Mouse (Mus musculus) hindbrain, embryonic 15.5 days (tissue): ENCODE measurements around the gene Spock2. TPM values are rescaled to one million over a fixed set of nuclear protein-coding genes. Genes with fewer than 3 reads are reported as not detected.

Source experiments
- ATAC-seq: fragments of 200-750 bp; cut with Nextera tagmentation; 2 replicates; pipeline ENCODE4 v1.8.0; 2017; ENCODE audit warnings: low read depth, moderate number of reproducible peaks, moderate TSS enrichment; ENCODE audit not compliant: low FRiP score
- H3K27ac ChIP-seq: fragments of 300-500 bp; sonication (generic); replicated peaks from 2 replicates; pipeline ENCODE4 v1.5.1; 2015; ENCODE audit warnings: mild to moderate bottlenecking, inconsistent platforms
- H3K27me3 ChIP-seq: fragments of 300-500 bp; sonication (generic); 2 replicates; pipeline ENCODE4 v1.6.1; 2015; ENCODE audit warnings: control low read depth, inconsistent platforms
- H3K36me3 ChIP-seq: fragments of 300-500 bp; sonication (generic); 2 replicates; pipeline ENCODE4 v1.6.1; 2015; ENCODE audit warnings: control low read depth, inconsistent platforms
- H3K4me1 ChIP-seq: fragments of 300-500 bp; sonication (generic); replicated peaks from 2 replicates; pipeline ENCODE4 v1.6.1; 2015; ENCODE audit warnings: control low read depth, inconsistent platforms
- H3K4me2 ChIP-seq: fragments of 300-500 bp; sonication (generic); 2 replicates; pipeline ENCODE4 v1.6.1; 2015; ENCODE audit warnings: moderate library complexity, mild to moderate bottlenecking, inconsistent platforms
- H3K4me3 ChIP-seq: fragments of 300-500 bp; sonication (generic); 2 replicates; pipeline ENCODE4 v1.5.1; 2015; ENCODE audit warnings: mild to moderate bottlenecking, inconsistent platforms
- H3K9ac ChIP-seq: fragments of 300-500 bp; sonication (generic); 2 replicates; pipeline ENCODE4 v1.6.1; 2015; ENCODE audit warnings: inconsistent platforms
- H3K9me3 ChIP-seq: fragments of 300-500 bp; sonication (generic); 2 replicates; pipeline ENCODE4 v1.6.1; 2016; ENCODE audit warnings: control low read depth, inconsistent platforms
- WGBS: fragments of 180-500 bp; shearing (Covaris S2); methylation state at CpG from one replicate; pipeline ENCODE4 v1.1.7; 2015; 5-methylcytosine and 5-hydroxymethylcytosine counted together
- polyA plus RNA-seq: library from polyadenylated mRNA; unstranded; fragments of >200 nt; fragmentation: Nextera tagmentation; extraction: Ambion mirVana; gene quantifications from 2 replicates; pipeline ENCODE4 v1.2.1, GENCODE M21; 2015

Spock2 gene
- 106 and 113 TPM in 2 replicates for polyA plus RNA-seq

- peak within 1 kb of the TSS; percentile 89 for H3K4me2 ChIP-seq
- WGBS = under 1% methylated on average over 22 of the region's 22 CpGs
- H3K27ac ChIP-seq = peak within 1 kb of the TSS; percentile 96
- peak within 1 kb of the TSS; percentile 81 for H3K9ac ChIP-seq
- no peaks in the 10 kb centered on the region for H3K36me3 ChIP-seq
- peaks cover 43% of the 10 kb centered on the region for H3K4me1 ChIP-seq
- H3K27me3 ChIP-seq = no peaks in the 10 kb centered on the region
- no peaks in the 10 kb centered on the region for H3K9me3 ChIP-seq
- H3K4me3 ChIP-seq = peak within 1 kb of the TSS; percentile 88
- peak; percentile 85 for ATAC-seq
Measured at GRCm38 (mm10) chr10:60106146-60106530, at the start of gene Spock2. Gene Spock2, plus strand, starts transcription at chr10:60106219.

GRCm38 (mm10) chr10:60062173-60062572 lies 43.8 kb upstream of the Spock2 start:
- no peaks in the 10 kb centered on the region for H3K27me3 ChIP-seq
- H3K9ac ChIP-seq = no peak overlapping the region
- 0 out of 2 replicates have a peak, but pooled peaks cover 4% of the 10 kb centered on the region for H3K9me3 ChIP-seq
- no peaks in the 10 kb centered on the region for H3K4me1 ChIP-seq
- no peak overlapping the region for H3K4me2 ChIP-seq
- 85% methylated on average over 5 of the region's 5 CpGs for WGBS
- H3K36me3 ChIP-seq = 0 out of 2 replicates have a peak, but pooled peaks cover 5% of the 10 kb centered on the region
- no peak overlapping the region for H3K4me3 ChIP-seq
- no peak overlapping the region for H3K27ac ChIP-seq
- no peak for ATAC-seq

- H3K9ac ChIP-seq = no peak overlapping the region
- H3K4me3 ChIP-seq = no peak overlapping the region
- no peak overlapping the region for H3K27ac ChIP-seq
- 0 out of 2 replicates have a peak, but pooled peaks cover 3% of the 10 kb centered on the region for H3K36me3 ChIP-seq
- H3K4me2 ChIP-seq = no peak overlapping the region
- no peaks in the 10 kb centered on the region for H3K9me3 ChIP-seq
- no peaks in the 10 kb centered on the region for H3K27me3 ChIP-seq
- ATAC-seq = no peak
- 45% methylated on average over 5 of the region's 5 CpGs for WGBS
- H3K4me1 ChIP-seq = no peaks in the 10 kb centered on the region
Measured at GRCm38 (mm10) chr10:60062931-60063330, 43.1 kb upstream of the Spock2 start.

DNA sequence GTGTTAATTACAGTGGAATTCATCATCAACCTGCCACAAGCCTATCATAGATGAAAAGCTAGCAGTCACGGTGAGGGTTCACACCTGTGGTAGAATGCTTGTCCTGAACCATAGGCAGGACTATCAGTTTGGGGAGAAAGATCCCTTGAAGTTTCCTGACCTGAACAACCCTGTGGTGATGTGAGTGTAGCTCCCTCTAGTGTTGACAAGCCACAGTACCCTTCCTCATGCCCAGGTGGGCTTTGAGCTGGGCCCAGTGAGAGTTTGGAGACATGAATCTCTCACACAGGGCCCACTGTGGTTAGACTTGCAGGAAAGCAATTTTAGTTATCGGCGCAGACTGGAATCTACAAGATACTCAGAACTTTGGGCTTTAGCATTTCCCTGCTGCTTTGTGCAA lies 39.5 kb upstream of the Spock2 start:
- Histone ChIP-seq H3K4me1 (peaks cover 4% of the 10 kb centered on the region; the same call in 1 of the 2 replicates), H3K36me3 (0 out of 2 replicates have a peak, but pooled peaks cover 3% of the 10 kb centered on the region), H3K4me3 (no peak overlapping the region), H3K9ac (no peak overlapping the region), H3K27ac (no peak overlapping the region), H3K9me3 (no peaks in the 10 kb centered on the region), H3K27me3 (no peaks in the 10 kb centered on the region), H3K4me2 (no peak overlapping the region)
- ATAC-seq = no peak; the same call in 1 of the 2 replicates
- WGBS = 80% methylated on average over 3 of the region's 3 CpGs

DNA sequence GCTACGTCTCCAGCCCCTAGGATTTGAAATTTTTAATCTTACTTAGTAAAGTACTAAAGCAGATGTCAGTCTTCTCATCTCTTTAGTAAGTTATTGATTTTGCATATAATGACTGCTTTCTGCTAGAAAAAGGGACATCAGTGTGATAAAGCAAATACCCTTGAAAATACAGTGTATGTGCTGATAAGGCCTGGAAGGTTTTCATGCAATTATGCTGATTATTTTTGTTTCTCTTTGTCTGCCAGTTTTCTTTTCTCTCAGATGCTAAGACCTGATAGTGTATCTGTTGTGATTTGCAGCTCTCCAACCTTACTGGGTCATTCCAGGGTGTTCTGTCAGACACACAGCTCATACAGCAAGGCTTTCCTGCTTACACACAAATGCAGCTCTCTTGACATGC lies 30.9 kb upstream of the Spock2 start:
- no peaks in the 10 kb centered on the region for H3K9me3 ChIP-seq
- WGBS = 82% methylated on average over 1 of the region's 1 CpGs

DNA sequence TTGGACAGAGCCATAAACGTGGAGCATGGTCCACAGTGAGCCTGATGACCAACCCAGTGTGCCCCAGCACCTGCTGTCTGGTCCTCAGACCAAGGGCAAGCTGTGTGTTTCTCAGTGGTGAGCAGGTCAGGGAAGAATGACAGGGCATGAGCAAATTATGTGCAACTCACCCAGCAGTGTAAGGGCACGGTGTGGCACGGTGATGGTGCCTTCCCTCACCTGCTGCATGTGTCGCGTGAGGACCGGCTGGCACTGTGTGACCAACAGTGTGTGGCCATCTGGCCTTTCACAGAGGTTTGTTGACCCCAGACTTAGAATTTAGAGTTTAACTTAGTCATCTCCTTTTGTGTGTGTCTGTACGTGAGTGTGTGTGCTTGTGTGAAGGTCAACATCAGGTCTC lies 28.8 kb upstream of the Spock2 start:
- Histone ChIP-seq H3K9me3 (no peaks in the 10 kb centered on the region), H3K36me3 (no peaks in the 10 kb centered on the region), H3K27ac (no peak overlapping the region), H3K4me3 (no peak overlapping the region), H3K27me3 (no peaks in the 10 kb centered on the region), H3K9ac (no peak overlapping the region), H3K4me1 (peaks cover 35% of the 10 kb centered on the region), H3K4me2 (no peak overlapping the region)
- 94% methylated on average over 7 of the region's 7 CpGs for WGBS
- ATAC-seq = no peak

More for the DNA sequence above, 30.9 kb upstream of the Spock2 start:
- no peak overlapping the region for H3K27ac ChIP-seq
- no peaks in the 10 kb centered on the region for H3K27me3 ChIP-seq
- no peaks in the 10 kb centered on the region for H3K36me3 ChIP-seq
- no peak overlapping the region for H3K4me3 ChIP-seq
- H3K9ac ChIP-seq = no peak overlapping the region
- H3K4me2 ChIP-seq = no peak overlapping the region
- peaks cover 16% of the 10 kb centered on the region for H3K4me1 ChIP-seq
- no peak for ATAC-seq

GRCm38 (mm10) chr10:60077736-60078560 lies 28.1 kb upstream of the Spock2 start:
- Histone ChIP-seq H3K9ac (no peak overlapping the region), H3K4me2 (no peak overlapping the region), H3K27me3 (no peaks in the 10 kb centered on the region), H3K4me3 (no peak overlapping the region), H3K4me1 (peaks cover 36% of the 10 kb centered on the region), H3K36me3 (no peaks in the 10 kb centered on the region), H3K27ac (peak overlapping the region; percentile 53), H3K9me3 (no peaks in the 10 kb centered on the region)
- ATAC-seq = no peak
- 67% methylated on average over 18 of the region's 18 CpGs for WGBS

DNA sequence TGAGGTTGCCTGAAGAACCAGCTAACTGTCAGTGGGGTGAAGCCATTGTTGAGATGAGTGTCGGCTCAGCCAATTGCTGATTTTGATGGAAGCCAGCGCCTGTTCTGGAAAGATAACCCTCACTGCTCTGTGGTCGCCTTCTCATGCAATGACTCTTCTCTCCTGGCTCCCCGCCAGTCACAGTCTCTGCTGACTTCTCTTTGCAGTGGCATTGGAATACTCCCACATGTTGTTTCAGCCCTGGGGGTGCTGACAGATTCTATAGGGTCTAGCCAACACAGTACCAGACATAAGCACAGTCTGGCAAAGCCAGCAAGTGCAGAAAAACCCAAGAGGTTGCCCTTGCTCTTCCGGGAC lies 27.5 kb upstream of the Spock2 start:
- Histone ChIP-seq H3K36me3 (no peaks in the 10 kb centered on the region), H3K4me1 (peaks cover 36% of the 10 kb centered on the region), H3K4me3 (no peak overlapping the region), H3K27me3 (no peaks in the 10 kb centered on the region), H3K4me2 (no peak overlapping the region), H3K9me3 (no peaks in the 10 kb centered on the region), H3K9ac (no peak overlapping the region), H3K27ac (peak overlapping the region; percentile 53)
- 0 out of 2 replicates have a peak, but pooled peaks have one; percentile 41 for ATAC-seq
- WGBS = 60% methylated on average over 5 of the region's 5 CpGs

- Histone ChIP-seq H3K36me3 (no peaks in the 10 kb centered on the region), H3K9ac (no peak overlapping the region), H3K9me3 (no peaks in the 10 kb centered on the region), H3K27ac (no peak overlapping the region; the same call in none of the 2 replicates), H3K27me3 (no peaks in the 10 kb centered on the region), H3K4me2 (no peak overlapping the region), H3K4me1 (peaks cover 36% of the 10 kb centered on the region), H3K4me3 (no peak overlapping the region)
- ATAC-seq = no peak
- WGBS = 65% methylated on average over 3 of the region's 3 CpGs
Measured at GRCm38 (mm10) chr10:60080171-60080570, 25.8 kb upstream of the Spock2 start.

GRCm38 (mm10) chr10:60080601-60080981 lies 25.4 kb upstream of the Spock2 start:
- no peaks in the 10 kb centered on the region for H3K36me3 ChIP-seq
- H3K4me2 ChIP-seq = no peak overlapping the region
- ATAC-seq = no peak
- WGBS = 65% methylated on average over 5 of the region's 5 CpGs
- no peak overlapping the region for H3K9ac ChIP-seq
- H3K27ac ChIP-seq = peak overlapping the region; percentile 66
- peaks cover 36% of the 10 kb centered on the region for H3K4me1 ChIP-seq
- no peaks in the 10 kb centered on the region for H3K27me3 ChIP-seq
- H3K9me3 ChIP-seq = no peaks in the 10 kb centered on the region
- no peak overlapping the region for H3K4me3 ChIP-seq

DNA sequence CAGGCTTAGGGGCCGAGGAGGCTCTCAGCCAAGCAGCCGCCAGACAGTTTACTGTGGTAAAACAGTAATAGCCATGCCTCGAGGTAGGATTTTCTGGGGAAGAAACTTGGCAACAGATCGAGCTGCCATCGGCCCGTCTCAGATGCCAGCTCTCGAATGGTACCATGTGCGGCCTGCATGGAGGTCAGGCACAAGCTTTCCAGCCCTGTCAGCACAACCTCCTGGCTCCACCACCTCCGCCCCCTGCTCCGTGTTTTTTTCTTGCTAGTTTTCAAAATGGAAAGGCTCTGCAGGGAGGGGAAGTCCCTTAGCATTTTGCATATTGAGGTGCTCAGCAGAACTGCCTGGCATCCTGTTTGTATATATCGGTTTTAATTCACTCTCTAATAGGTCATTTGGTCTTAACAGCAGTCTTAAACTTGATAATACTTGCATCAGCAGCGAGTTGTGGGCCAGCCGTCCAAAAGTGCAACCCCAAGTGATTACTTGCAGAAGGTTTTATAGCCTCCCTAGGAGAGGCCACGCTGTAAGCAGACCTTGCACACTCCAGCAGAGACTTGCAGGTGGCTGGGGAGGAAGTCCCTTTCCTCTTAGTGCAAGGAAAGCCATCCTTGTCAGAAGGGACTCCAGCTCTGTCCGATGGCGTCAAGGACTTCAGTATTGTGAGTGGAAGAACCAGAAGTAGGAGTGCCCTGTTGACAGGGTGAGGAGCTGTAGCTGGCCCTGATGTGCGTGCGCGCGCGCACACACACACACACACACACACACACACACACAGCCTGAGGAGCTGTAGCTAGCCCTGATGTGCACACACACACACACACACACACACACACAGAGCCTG lies 24.8 kb upstream of the Spock2 start:
- H3K4me3 ChIP-seq = no peak overlapping the region
- no peaks in the 10 kb centered on the region for H3K27me3 ChIP-seq
- peak overlapping the region; percentile 66 for H3K27ac ChIP-seq
- no peaks in the 10 kb centered on the region for H3K36me3 ChIP-seq
- no peaks in the 10 kb centered on the region for H3K9me3 ChIP-seq
- H3K4me1 ChIP-seq = peaks cover 36% of the 10 kb centered on the region
- WGBS = 64% methylated on average over 21 of the region's 21 CpGs
- peak; percentile 35; the same call in 1 of the 2 replicates for ATAC-seq
- no peak overlapping the region for H3K9ac ChIP-seq
- H3K4me2 ChIP-seq = no peak overlapping the region

- no peak for ATAC-seq
- H3K27ac ChIP-seq = peak overlapping the region; percentile 66
Measured at GRCm38 (mm10) chr10:60081905-60082304, 24.1 kb upstream of the Spock2 start.

More at GRCm38 (mm10) chr10:60081905-60082304, 24.1 kb upstream of the Spock2 start:
- H3K4me2 ChIP-seq = no peak overlapping the region
- no peak overlapping the region for H3K4me3 ChIP-seq
- H3K36me3 ChIP-seq = no peaks in the 10 kb centered on the region
- peaks cover 36% of the 10 kb centered on the region for H3K4me1 ChIP-seq
- H3K9me3 ChIP-seq = no peaks in the 10 kb centered on the region
- 22% methylated on average over 5 of the region's 5 CpGs for WGBS
- H3K27me3 ChIP-seq = no peaks in the 10 kb centered on the region
- no peak overlapping the region for H3K9ac ChIP-seq
